Mouse (Mus musculus) kidney, adult 2 months (tissue): ENCODE results near the gene Fhit.

ENCODE experiments used
- CTCF ChIP-seq: fragments of 200-500 bp; conservative IDR thresholded peaks from 2 replicates; pipeline ENCODE4 v1.5.1; 2011; ENCODE audit warnings: low read depth, mild to moderate bottlenecking, control low read depth, low read length, moderate library complexity, mixed read lengths; ENCODE audit not compliant: insufficient read depth, insufficient read length
- POLR2A ChIP-seq: fragments of 200-500 bp; IDR thresholded peaks from one replicate; pipeline ENCODE4 v1.6.1; 2011; ENCODE audit warnings: low read depth, low read length, control low read depth

GRCm38 (mm10) chr14:9852041-9852440 lies 1309.8 kb downstream of the Fhit start:
- TF ChIP-seq CTCF (no peak), POLR2A (no peak)
